Mouse (Mus musculus): ENCODE data around the gene Cfap299. TPM values are rescaled to one million over a fixed set of nuclear protein-coding genes. Genes with fewer than 3 reads are reported as not detected.

The Cfap299 gene
- polyA plus RNA-seq (2015; fragmentation: Illumina TruSeq; extraction: RNeasy Lipid Tissue Mini Kit (QIAGEN cat#74804); ENCODE audit: insufficient read depth, low read depth, low replicate concordance) = not detected

GRCm38 (mm10) chr5:98328848-98329624 lies at the start of gene Cfap299:
Cfap299 (plus strand) TSS chr5:98329304.

GRCm38 (mm10) chr5:98552395-98552794 lies 223.3 kb downstream of the Cfap299 start, which contains the start of gene Gm11111:
Gm11111 (plus strand) TSS chr5:98552695.

Other genes with a start within 250 kb of the Cfap299 start
- 0.30 TPM for gene Prdm8, start 162.1 kb upstream of the Cfap299 start, polyA plus RNA-seq (2015; fragmentation: Illumina TruSeq; extraction: RNeasy Lipid Tissue Mini Kit (QIAGEN cat#74804); ENCODE audit: insufficient read depth, low read depth, low replicate concordance)
- not detected for gene Fgf5, start 75.1 kb upstream of the Cfap299 start, polyA plus RNA-seq (2015; fragmentation: Illumina TruSeq; extraction: RNeasy Lipid Tissue Mini Kit (QIAGEN cat#74804); ENCODE audit: insufficient read depth, low read depth, low replicate concordance)
- gene Gm11111, start 223.4 kb downstream of the Cfap299 start, polyA plus RNA-seq (2015; fragmentation: Illumina TruSeq; extraction: RNeasy Lipid Tissue Mini Kit (QIAGEN cat#74804); ENCODE audit: insufficient read depth, low read depth, low replicate concordance) = not detected